Mouse (Mus musculus) limb, embryonic 10.5 days (tissue): ENCODE results near the gene Maob. TPM values are rescaled to one million over a fixed set of nuclear protein-coding genes. Genes with fewer than 3 reads are reported as not detected.

Source experiments
- DNase-seq: peaks from one replicate; pipeline ENCODE4 v3.0.0-alpha.2; 2017; ENCODE audit warnings: low spot score
- H3K27ac ChIP-seq: fragments of 300-500 bp; sonication (generic); 2 replicates; pipeline ENCODE4 v1.5.1; 2016; ENCODE audit warnings: mild to moderate bottlenecking
- H3K27me3 ChIP-seq: fragments of 300-500 bp; sonication (generic); 2 replicates; pipeline ENCODE4 v1.6.1; 2016; ENCODE audit warnings: low read depth, mild to moderate bottlenecking; ENCODE audit not compliant: poor library complexity, severe bottlenecking
- H3K36me3 ChIP-seq: fragments of 300-500 bp; sonication (generic); 2 replicates; pipeline ENCODE4 v1.6.1; 2016; ENCODE audit warnings: mild to moderate bottlenecking, moderate library complexity
- H3K4me1 ChIP-seq: fragments of 300-500 bp; sonication (generic); 2 replicates; pipeline ENCODE4 v1.6.1; 2016
- H3K4me3 ChIP-seq: fragments of 300-500 bp; sonication (generic); 2 replicates; pipeline ENCODE4 v1.5.1; 2016; ENCODE audit warnings: mild to moderate bottlenecking, moderate library complexity
- H3K9me3 ChIP-seq: fragments of 300-500 bp; sonication (generic); replicated peaks from 2 replicates; pipeline ENCODE4 v1.6.1; 2016; ENCODE audit warnings: mild to moderate bottlenecking
- WGBS: fragments of 180-500 bp; shearing (Covaris S2); methylation state at CpG from one replicate; pipeline ENCODE4 v1.1.7; 2016; 5-methylcytosine and 5-hydroxymethylcytosine counted together
- polyA plus RNA-seq: library from polyadenylated mRNA; unstranded; fragments of >200 nt; fragmentation: Nextera tagmentation; extraction: Ambion mirVana; gene quantifications from 2 replicates; pipeline ENCODE4 v1.2.1, GENCODE M21; 2016

Maob gene
- 3.9 and 6.0 TPM in 2 replicates for polyA plus RNA-seq

DNA sequence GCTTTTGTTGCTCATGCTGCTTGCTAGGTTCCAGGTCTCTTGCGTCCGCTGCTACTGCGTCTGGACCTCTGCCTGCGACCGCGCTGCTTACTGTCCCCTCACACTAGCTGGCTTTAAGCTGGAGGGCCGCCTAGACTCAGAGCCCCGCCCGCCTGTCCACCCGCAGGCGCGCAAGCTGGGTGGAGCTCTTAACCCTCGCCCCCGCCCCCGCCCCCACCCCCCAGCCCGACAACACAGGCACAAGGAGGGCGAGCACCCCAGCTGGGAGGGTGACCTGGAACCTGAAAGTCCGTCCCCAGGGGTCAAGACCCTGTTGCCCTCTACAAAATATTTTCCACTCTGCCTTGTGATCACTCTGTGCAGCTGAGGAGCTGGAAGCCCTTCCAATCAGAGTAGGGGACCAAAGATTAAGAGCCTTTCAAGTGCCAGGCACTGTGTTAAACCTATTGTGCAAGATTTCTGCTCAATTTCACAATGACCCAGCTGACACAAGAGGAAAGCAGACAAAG lies at the start of gene Maob:
TSS of gene Maob (minus strand) at position 106 of the 509 bp plus-strand sequence.
- Histone ChIP-seq H3K27me3 (no peaks in the 10 kb centered on the region), H3K27ac (peak within 1 kb of the TSS; percentile 50; the same call in 1 of the 2 replicates), H3K36me3 (no peaks in the 10 kb centered on the region), H3K9me3 (no peaks in the 10 kb centered on the region), H3K4me1 (no peaks in the 10 kb centered on the region), H3K4me3 (peak within 1 kb of the TSS; percentile 40)
- peak; percentile 36 for DNase-seq
- 19% methylated on average over 15 of the region's 18 CpGs for WGBS

DNA sequence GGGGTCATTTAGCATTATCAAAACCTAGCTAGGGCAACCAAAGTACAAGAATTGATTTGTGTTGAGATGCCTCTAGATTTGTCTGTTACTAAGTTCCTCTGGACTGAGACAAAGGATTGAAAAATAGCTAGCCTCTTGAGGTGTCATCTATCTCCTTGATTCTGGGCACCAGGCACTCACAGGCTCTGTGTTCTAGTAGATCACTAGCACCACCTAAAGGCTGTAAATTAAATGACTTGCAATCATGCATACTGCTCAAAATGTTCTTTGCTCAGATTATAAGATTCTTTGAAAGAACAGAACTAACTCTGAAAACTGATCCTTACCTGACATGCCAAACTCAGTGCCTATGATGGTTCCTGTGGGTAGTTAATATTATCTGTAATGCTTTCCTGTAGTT lies 43.1 kb upstream of the Maob start:
- Histone ChIP-seq H3K9me3 (no peaks in the 10 kb centered on the region), H3K4me3 (no peak overlapping the region), H3K27me3 (no peaks in the 10 kb centered on the region), H3K36me3 (no peaks in the 10 kb centered on the region), H3K4me1 (no peaks in the 10 kb centered on the region), H3K27ac (no peak overlapping the region)
- no peak for DNase-seq

DNA sequence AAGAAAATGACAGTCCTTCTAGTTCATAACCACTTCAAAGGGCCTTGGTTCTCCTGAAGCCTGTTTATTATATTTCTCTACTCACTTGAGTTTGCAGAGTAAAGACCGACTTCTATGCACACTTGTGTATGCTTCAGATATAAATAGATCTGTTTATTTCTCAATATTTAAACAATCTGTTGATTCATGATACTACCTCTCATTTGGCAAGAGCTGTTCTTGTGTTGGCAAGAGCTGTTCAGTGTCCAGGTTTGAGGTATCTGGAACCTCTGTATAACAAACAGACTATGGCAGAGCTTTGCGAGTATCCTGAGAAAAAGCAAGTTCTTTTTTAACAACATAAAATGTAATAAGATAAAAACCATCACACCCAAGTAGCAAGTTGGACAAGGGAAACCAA lies 28.9 kb upstream of the Maob start:
- WGBS, result 91% methylated on average over 2 of the region's 2 CpGs
- Histone ChIP-seq H3K4me3 (no peak overlapping the region), H3K36me3 (no peaks in the 10 kb centered on the region)

DNA sequence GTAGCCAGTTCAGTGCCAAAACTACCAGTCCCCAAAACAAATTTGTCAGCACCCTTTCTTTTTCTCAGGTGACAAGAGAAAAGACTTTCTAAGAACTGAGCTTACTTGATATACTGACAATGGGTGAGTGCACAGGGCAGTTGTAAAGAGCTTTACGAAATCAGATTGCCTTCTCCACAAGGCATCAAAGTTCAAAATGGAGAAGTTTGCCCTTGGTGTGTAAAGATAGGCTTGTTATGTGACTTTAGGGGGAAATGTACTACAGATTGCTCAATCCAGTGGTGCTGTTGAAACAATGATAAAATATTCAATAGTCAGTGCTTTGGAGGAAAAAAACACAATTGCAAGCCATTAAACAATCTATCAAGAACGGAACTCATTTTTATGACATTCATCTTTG lies 24.3 kb upstream of the Maob start:
- Histone ChIP-seq H3K36me3 (no peaks in the 10 kb centered on the region), H3K4me3 (no peak overlapping the region), H3K27ac (no peak overlapping the region), H3K9me3 (no peaks in the 10 kb centered on the region), H3K27me3 (no peaks in the 10 kb centered on the region), H3K4me1 (no peaks in the 10 kb centered on the region)
- no peak for DNase-seq
- 92% methylated on average over 2 of the region's 2 CpGs for WGBS

More for the DNA sequence above, 28.9 kb upstream of the Maob start:
- H3K4me1 ChIP-seq, result no peaks in the 10 kb centered on the region
- no peaks in the 10 kb centered on the region for H3K9me3 ChIP-seq
- H3K27me3 ChIP-seq, result no peaks in the 10 kb centered on the region
- H3K27ac ChIP-seq, result no peak overlapping the region
- no peak for DNase-seq

DNA sequence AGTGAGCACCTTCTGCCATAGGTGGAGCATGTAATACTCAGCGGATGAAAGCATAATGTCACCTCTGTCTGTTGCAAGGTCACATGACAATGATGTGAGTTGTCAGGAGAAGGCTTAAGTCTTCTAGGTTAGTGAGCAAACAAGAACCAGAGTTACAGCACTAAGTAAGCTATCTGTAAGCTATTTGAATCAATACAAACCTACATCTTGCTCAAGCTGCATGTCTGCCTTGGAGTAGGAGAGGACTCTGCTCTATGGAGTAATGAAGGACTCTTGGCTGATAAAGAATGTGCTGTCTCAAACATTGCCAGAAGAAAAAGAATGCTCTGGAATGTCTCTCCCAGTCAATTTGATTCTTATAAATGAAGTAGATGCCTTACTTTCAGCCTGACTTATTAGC lies 20.1 kb upstream of the Maob start:
- no peaks in the 10 kb centered on the region for H3K36me3 ChIP-seq
- no peak for DNase-seq
- no peaks in the 10 kb centered on the region for H3K27me3 ChIP-seq
- no peak overlapping the region for H3K4me3 ChIP-seq
- H3K4me1 ChIP-seq, result no peaks in the 10 kb centered on the region
- WGBS, result 92% methylated on average over 1 of the region's 1 CpGs
- H3K27ac ChIP-seq, result no peak overlapping the region
- H3K9me3 ChIP-seq, result no peaks in the 10 kb centered on the region

DNA sequence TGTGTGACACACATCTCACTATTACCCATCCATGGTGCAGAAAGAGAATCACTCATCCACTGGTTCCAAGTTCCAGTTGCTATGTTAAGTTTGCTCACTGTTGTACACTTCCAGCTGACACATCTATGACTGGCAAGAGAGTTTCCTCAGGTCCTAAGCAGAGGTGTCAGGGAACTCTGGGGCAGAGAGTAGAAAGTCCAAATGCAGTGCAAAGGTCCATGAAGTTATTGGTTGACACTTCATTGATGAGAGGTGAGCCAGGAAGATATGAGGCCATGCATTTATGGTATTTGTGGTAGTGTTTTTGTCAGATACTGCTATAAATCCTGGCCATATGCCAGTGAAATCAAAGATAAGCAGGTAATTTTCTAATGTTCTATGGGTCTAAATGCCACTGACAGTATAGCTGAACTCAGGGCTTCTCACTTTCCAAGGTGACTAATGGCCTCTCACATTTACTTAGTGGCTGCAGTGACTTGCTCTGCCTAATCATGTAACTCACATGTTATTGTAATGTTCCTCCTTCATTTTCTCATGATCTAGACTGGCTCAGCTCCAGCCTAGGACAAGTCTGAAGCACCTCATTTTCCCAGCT lies 19.4 kb upstream of the Maob start:
- no peak for DNase-seq
- Histone ChIP-seq H3K27ac (no peak overlapping the region), H3K36me3 (no peaks in the 10 kb centered on the region), H3K9me3 (no peaks in the 10 kb centered on the region), H3K27me3 (no peaks in the 10 kb centered on the region), H3K4me1 (no peaks in the 10 kb centered on the region), H3K4me3 (no peak overlapping the region)

DNA sequence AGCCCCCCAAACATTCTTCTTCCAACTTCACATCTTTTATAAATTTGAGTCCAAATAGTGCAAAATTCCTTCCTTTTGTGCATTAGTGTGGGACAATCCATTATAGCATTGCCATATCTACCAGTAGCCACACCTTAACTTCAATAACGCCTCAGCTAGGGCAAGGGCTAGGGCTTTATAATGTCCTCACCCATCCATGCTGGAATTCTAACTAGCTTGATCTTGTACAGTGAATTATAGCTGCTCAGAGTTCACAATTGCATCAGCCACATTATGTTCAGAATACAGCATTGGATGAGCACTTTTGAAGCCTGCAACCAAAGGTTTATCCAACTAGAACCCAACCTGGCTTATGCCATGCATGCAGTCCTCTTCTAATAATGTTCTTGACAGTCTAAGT lies 8.9 kb upstream of the Maob start:
- 90% methylated on average over 1 of the region's 1 CpGs for WGBS
- Histone ChIP-seq H3K27me3 (no peaks in the 10 kb centered on the region), H3K9me3 (no peaks in the 10 kb centered on the region), H3K36me3 (no peaks in the 10 kb centered on the region), H3K4me1 (no peaks in the 10 kb centered on the region), H3K4me3 (no peak overlapping the region), H3K27ac (no peak overlapping the region)
- no peak for DNase-seq

DNA sequence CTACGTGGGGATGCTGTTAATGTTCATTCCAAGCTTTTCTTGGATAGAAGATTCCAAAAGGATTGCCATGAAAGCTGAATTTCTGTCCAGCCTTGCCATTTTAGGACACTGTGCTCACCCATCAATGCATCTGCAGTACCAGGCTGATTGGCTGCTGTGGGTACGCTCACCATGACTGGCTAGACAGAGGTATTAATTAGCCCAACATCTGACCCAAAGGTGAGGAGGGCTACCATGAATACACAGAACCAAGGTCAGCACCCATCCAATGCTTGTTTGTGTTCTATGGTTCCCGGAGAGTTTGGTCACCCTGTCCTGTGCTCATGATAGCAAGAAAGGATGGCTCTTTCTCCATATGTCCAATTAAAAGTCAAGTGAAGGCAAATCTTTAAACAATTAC lies 1.2 kb downstream of the Maob start:
- 86% methylated on average over 3 of the region's 3 CpGs for WGBS

DNA sequence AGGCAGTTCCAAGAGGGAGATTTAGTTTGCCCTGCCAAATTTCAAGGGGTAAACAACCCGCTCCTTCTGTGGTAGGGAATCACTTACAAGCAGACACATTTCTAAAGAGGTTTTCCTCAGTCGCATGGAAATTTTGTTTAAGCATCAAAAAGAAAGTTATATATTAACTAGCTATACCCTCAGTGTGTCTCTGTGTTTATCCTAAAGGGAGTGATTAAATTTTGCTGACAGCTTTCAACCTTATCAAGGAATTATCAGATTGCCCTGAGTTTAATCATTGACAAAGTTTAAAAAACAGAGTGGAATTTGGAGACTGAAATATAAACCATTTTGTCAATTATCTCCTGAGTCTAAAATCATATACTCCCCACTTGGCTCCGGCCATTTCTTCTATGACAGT lies 5.1 kb downstream of the Maob start:
- WGBS, result 74% methylated on average over 3 of the region's 3 CpGs
- no peak for DNase-seq
- no peaks in the 10 kb centered on the region for H3K27me3 ChIP-seq
- H3K36me3 ChIP-seq, result no peaks in the 10 kb centered on the region
- no peaks in the 10 kb centered on the region for H3K4me1 ChIP-seq
- H3K27ac ChIP-seq, result no peak overlapping the region
- no peaks in the 10 kb centered on the region for H3K9me3 ChIP-seq
- H3K4me3 ChIP-seq, result no peak overlapping the region

More for the DNA sequence above, 1.2 kb downstream of the Maob start:
- no peaks in the 10 kb centered on the region for H3K4me1 ChIP-seq
- H3K27me3 ChIP-seq, result no peaks in the 10 kb centered on the region
- no peak overlapping the region for H3K27ac ChIP-seq
- no peaks in the 10 kb centered on the region for H3K9me3 ChIP-seq
- DNase-seq, result no peak
- no peaks in the 10 kb centered on the region for H3K36me3 ChIP-seq
- no peak overlapping the region for H3K4me3 ChIP-seq

DNA sequence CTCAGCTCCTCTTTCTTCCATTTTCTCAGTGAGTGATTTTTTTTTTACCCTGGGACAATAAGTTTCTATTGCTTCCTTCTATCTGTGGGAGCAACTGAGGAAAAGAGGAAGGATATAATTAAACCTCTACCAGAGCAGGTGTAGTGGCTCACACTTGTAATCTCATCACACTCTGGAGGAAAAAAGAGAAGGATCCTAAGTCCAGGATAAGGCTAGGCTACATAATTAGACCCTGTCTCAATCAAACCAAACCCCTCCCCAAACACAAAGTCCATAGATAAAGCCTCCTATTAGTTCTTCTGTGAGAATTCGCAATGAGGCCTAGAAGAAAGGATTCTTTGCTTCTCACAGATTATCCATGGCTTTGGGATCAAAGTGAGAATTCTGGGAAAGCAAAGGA lies 49.7 kb downstream of the Maob start:
- Histone ChIP-seq H3K27ac (no peak overlapping the region), H3K9me3 (no peaks in the 10 kb centered on the region), H3K4me1 (no peaks in the 10 kb centered on the region), H3K36me3 (no peaks in the 10 kb centered on the region), H3K4me3 (no peak overlapping the region), H3K27me3 (no peaks in the 10 kb centered on the region)
- no peak for DNase-seq
- 92% methylated on average over 1 of the region's 1 CpGs for WGBS

DNA sequence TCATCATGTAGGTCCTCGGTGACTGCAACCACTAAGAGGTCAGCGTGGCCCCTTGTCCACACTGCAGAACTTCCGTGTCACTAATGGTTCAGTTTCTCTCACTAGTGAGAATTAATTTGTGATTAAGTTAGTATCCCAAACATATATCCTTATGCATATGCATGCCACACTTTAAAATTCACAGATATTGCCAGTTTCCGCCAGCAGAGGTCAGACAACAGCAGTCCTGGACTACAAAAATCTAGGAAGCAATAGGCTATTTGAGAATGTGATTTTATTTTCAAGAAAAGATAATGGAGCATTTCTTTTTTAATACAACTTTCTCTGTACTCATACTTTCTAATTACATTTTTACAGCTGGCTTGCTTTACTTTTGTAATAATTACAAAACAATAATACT lies 51.0 kb downstream of the Maob start:
- H3K27me3 ChIP-seq, result no peaks in the 10 kb centered on the region
- WGBS, result 65% methylated on average over 4 of the region's 4 CpGs
- no peaks in the 10 kb centered on the region for H3K9me3 ChIP-seq
- no peaks in the 10 kb centered on the region for H3K4me1 ChIP-seq
- H3K36me3 ChIP-seq, result no peaks in the 10 kb centered on the region
- peak; percentile 28 for DNase-seq
- H3K4me3 ChIP-seq, result no peak overlapping the region
- no peak overlapping the region for H3K27ac ChIP-seq

DNA sequence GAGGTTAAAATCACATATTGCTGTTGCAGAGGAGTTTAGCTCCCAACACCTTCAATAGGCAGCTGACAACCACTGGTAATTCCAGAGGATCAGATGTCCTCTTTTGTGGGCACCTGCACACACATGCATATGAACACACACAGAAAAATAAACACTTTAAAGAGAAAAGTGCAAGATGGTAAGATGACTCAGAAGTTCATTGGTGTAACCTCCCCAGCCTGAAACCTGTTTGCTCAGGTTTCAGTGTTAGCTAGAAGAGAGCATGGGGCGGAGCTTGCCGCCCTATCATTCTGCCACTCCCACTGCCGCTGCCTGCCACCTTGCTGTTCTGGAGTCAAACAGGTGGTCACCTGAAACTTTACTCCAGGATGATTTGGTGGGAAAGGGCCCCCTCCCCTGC lies 55.7 kb downstream of the Maob start:
- DNase-seq, result no peak
- Histone ChIP-seq H3K36me3 (no peaks in the 10 kb centered on the region), H3K4me1 (no peaks in the 10 kb centered on the region), H3K9me3 (no peaks in the 10 kb centered on the region), H3K27me3 (no peaks in the 10 kb centered on the region), H3K4me3 (no peak overlapping the region), H3K27ac (no peak overlapping the region)
- WGBS, result 30% methylated on average over 3 of the region's 3 CpGs

DNA sequence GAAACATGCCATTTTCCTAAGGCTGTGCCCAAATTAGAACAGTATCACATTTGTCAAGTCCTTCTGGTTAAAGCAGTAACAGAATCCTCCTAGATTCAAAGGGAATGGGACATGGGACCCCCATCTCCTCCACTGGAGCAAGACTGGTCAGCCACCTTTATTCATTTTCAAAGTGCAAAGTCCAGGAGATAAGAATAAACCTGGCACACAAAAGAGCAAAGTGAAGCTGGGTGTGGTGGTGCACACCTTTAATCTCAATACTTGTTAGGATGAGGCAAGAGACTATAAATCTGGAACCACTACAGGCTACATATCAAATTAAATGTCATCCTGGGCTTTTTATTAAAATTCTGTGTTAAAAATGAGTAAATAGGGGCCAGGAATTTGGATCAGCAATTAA lies 62.4 kb downstream of the Maob start:
- Histone ChIP-seq H3K27me3 (no peaks in the 10 kb centered on the region), H3K4me3 (no peak overlapping the region), H3K27ac (no peak overlapping the region), H3K36me3 (no peaks in the 10 kb centered on the region), H3K9me3 (no peaks in the 10 kb centered on the region), H3K4me1 (no peaks in the 10 kb centered on the region)
- no peak for DNase-seq

DNA sequence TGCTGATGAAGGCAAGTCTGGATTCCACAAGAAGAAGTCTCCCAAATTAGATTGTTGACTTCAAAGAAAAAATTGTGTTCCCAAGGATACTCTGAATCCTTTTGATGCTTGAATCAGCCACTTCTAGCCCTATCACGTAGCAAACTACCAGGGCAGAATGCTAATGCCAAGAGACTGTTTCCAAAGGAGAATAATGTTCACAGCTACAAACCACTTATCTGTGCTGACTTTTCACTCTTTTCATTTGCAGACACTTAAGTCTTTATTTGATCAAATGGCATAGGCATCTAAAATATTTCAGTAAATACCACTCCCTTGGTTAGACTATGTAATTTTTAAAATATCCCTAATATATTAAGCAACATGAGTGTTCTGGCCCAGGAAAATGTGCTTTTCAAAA lies 68.2 kb downstream of the Maob start:
- no peak for DNase-seq
- no peaks in the 10 kb centered on the region for H3K4me1 ChIP-seq
- no peaks in the 10 kb centered on the region for H3K27me3 ChIP-seq
- H3K36me3 ChIP-seq, result no peaks in the 10 kb centered on the region
- no peaks in the 10 kb centered on the region for H3K9me3 ChIP-seq
- H3K4me3 ChIP-seq, result no peak overlapping the region
- 85% methylated on average over 1 of the region's 1 CpGs for WGBS
- no peak overlapping the region for H3K27ac ChIP-seq
